Mouse (Mus musculus): ENCODE measurements around the gene Wnt7b.

Gene Wnt7b

GRCm38 (mm10) chr15:85582356-85582910 lies at the start of gene Wnt7b:
Gene Wnt7b, minus strand, starts transcription at chr15:85582473.
- DNase-seq (ENCODE audit: low read depth, low spot score), result no peak

- no peak for DNase-seq (ENCODE audit: low read depth, low spot score)
Observed at GRCm38 (mm10) chr15:85631591-85631990, 49.3 kb upstream of the Wnt7b start.

GRCm38 (mm10) chr15:85629924-85630545 lies 47.8 kb upstream of the Wnt7b start:
- no peak for DNase-seq (ENCODE audit: low read depth, low spot score)

GRCm38 (mm10) chr15:85625666-85626279 lies 43.5 kb upstream of the Wnt7b start:
- DNase-seq (ENCODE audit: low read depth, low spot score), result peak; percentile 49

- no peak for DNase-seq (ENCODE audit: low read depth, low spot score)
Observed at GRCm38 (mm10) chr15:85622213-85622612, 39.9 kb upstream of the Wnt7b start.

- DNase-seq (ENCODE audit: low read depth, low spot score), result no peak
Observed at GRCm38 (mm10) chr15:85615537-85616100, 33.3 kb upstream of the Wnt7b start.

GRCm38 (mm10) chr15:85615075-85615474 lies 32.8 kb upstream of the Wnt7b start:
- no peak for DNase-seq (ENCODE audit: low read depth, low spot score)

GRCm38 (mm10) chr15:85613358-85614266 lies 31.3 kb upstream of the Wnt7b start:
- DNase-seq (ENCODE audit: low read depth, low spot score), result no peak

GRCm38 (mm10) chr15:85612660-85613357 lies 30.5 kb upstream of the Wnt7b start:
- DNase-seq (ENCODE audit: low read depth, low spot score), result no peak

GRCm38 (mm10) chr15:85611701-85612520 lies 29.6 kb upstream of the Wnt7b start:
- DNase-seq (ENCODE audit: low read depth, low spot score), result no peak

GRCm38 (mm10) chr15:85610618-85611218 lies 28.4 kb upstream of the Wnt7b start:
- DNase-seq (ENCODE audit: low read depth, low spot score), result peak; percentile 77

- DNase-seq (ENCODE audit: low read depth, low spot score), result no peak
Observed at GRCm38 (mm10) chr15:85610120-85610519, 27.8 kb upstream of the Wnt7b start.

GRCm38 (mm10) chr15:85609266-85610004 lies 27.2 kb upstream of the Wnt7b start:
- no peak for DNase-seq (ENCODE audit: low read depth, low spot score)

GRCm38 (mm10) chr15:85605962-85606610 lies 23.8 kb upstream of the Wnt7b start:
- DNase-seq (ENCODE audit: low read depth, low spot score), result no peak

- DNase-seq (ENCODE audit: low read depth, low spot score), result no peak
Observed at GRCm38 (mm10) chr15:85604938-85605337, 22.7 kb upstream of the Wnt7b start.

- no peak for DNase-seq (ENCODE audit: low read depth, low spot score)
Observed at GRCm38 (mm10) chr15:85604507-85604906, 22.2 kb upstream of the Wnt7b start.

- no peak for DNase-seq (ENCODE audit: low read depth, low spot score)
Observed at GRCm38 (mm10) chr15:85603422-85603821, 21.1 kb upstream of the Wnt7b start.

GRCm38 (mm10) chr15:85602733-85603132 lies 20.5 kb upstream of the Wnt7b start:
- no peak for DNase-seq (ENCODE audit: low read depth, low spot score)

GRCm38 (mm10) chr15:85602021-85602420 lies 19.7 kb upstream of the Wnt7b start:
- no peak for DNase-seq (ENCODE audit: low read depth, low spot score)

Measured in forelimb bud, embryonic 11.5 days (tissue).